Mouse (Mus musculus) urinary bladder, adult 18-20 months (tissue): ENCODE measurements at regions not wholly inside any gene's neighbourhood (a gene's known extent, or its start where the extent isn't known, plus 50 kb on each side); places are given as distances from the start of the nearest gene placed in this dataset.

Source experiments
- DNase-seq, 2 experiments: peaks; one replicate each; pipeline ENCODE4 v3.0.0; 2022; ENCODE audit warnings: low spot score in 2 of 2, mixed read lengths in 2 of 2

DNA sequence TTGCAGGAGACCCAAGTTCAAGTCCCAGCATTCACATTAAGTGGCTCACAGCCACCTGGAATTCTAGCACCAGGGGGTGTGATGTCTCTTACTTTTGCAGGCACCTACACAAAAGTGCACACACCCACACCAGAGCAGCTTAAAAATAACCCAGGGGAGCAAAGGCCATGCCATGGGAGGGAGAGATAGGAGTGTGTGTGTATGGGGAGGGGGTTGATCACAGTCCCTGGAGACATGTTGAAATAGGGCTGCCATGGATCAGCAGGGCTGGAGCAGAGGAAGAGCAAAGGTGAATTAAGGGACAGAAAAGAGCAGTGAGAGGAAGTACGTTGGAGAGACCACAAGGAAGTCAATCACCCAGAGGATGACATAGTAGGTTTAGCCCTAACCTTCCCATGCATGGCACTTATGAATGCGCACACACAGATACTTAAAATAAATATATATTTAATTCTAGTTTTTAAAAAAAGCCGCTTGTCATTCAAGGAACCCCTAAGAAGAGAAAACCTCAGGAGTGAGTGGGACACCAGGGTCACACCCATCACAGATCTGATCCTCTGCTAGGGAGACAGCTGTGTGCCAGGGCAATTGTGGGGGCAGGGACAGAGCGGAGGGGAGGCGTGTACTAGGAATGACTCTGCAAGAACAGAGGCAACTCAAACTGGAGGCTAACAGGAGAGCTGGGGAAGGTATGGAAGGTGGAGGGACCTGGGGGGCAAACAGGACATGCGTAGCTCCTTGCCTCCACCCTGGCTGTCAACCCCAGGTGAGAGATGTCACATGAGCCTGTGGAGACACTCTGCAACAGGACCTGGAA is 189.5 kb upstream of the Rybp start:
- no peak for DNase-seq

DNA sequence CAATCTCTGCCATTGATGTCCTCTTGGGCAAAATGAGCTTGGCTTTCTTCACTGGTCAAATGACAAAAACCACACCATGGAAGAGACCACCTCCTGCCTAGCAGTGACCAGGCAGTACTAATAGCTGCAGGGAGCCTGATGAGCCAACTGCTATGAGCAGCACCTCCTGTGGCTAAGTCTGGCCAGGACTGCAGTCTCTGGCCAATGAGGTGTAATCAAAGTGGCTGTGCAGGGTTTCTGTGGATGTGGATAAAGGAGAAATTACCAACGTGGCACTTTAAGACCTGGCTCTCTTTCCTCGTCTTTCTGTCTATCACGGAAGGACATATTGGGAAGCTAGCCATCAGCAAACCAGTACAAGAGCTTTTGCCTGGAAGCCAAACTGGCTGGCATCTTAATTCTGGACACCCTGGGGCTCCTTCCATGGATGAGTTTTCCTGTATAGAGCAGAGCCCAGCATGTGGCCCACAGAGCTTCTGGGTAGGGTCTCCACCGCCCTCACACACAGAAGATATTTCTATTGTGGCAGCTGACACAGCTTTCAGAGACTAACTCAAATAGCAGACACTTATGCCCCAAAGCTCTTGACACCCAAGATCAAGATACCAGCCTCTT is 188.2 kb upstream of the Rybp start:
- no peak for DNase-seq

DNA sequence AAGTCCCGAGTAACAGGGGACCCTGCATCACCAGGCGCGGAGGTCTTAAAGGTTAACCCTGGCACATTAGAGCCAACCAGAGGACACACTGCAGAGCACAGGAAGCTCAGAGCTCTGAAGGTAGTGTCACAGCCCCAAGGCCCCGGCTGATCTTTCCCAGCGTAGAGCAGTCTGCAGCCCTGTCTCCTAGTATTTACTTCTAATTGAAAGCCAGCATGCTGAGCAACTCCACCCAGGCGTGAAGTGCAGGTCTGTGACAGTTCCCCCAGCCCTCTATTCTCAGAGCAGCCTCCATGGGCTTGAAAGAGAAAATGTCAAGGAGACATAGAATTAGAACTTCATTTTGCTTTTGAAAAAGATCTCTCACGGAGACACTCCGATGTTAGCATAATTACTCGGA is 187.0 kb upstream of the Rybp start:
- no peak for DNase-seq

DNA sequence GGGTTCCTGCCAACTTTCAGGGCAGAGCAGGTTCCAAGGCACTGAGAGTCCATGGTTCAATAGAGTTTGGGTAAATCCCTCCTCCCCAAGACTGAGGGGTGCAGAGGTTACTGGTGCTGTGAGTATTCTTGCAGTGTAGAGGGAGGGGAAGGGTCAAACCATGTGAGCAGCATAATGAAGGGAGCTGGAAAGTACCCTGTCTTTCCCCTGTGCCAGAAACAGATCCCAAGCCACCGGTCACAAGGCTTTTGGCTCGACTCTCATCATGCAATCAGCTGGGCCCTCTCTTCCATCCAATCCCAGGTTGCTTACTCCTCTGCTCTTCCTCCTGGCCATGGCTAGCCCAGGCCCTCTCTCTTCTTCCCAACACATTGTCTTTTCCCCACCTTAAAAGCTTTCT is 182.8 kb upstream of the Rybp start:
- DNase-seq: no peak

DNA sequence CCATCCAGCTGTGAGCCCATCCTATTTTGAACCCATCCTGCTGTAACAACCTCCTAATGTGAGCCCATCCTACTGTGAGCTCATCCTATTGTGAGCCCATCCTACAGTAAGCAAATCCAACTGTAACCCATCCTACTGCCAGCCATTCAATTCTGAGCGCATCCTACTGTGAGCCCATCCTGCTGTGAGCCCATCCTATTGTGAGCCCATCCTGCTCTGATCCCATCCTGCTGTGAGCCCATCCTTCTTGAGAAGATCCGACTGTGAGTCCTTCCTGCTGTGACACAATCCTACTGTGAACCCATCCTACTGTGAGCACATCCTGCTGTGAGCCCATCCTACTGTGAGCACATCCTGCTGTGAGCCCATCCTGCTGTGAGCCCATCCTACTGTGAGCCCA is 175.5 kb upstream of the Rybp start:
- no peak for DNase-seq

DNA sequence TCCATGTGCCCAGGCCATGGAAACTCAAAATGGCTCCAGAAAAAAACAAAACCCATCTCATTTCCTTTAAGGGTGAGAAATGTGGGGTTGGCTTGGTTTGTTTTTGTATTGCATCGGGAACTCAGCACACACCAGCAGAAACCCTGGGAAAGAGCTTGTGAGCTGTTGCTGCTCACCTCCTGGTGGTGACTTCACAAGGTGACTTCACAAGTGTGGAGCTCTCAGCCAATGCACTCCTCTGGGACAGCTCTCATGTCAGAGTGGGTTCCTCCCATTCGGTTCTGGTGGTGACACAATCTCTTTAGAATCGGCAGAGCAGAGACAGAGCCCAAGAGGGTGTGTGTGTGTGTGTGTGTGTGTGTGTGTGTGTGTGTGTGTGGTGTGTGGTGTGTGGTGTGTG is 166.1 kb upstream of the Rybp start:
- DNase-seq: no peak

DNA sequence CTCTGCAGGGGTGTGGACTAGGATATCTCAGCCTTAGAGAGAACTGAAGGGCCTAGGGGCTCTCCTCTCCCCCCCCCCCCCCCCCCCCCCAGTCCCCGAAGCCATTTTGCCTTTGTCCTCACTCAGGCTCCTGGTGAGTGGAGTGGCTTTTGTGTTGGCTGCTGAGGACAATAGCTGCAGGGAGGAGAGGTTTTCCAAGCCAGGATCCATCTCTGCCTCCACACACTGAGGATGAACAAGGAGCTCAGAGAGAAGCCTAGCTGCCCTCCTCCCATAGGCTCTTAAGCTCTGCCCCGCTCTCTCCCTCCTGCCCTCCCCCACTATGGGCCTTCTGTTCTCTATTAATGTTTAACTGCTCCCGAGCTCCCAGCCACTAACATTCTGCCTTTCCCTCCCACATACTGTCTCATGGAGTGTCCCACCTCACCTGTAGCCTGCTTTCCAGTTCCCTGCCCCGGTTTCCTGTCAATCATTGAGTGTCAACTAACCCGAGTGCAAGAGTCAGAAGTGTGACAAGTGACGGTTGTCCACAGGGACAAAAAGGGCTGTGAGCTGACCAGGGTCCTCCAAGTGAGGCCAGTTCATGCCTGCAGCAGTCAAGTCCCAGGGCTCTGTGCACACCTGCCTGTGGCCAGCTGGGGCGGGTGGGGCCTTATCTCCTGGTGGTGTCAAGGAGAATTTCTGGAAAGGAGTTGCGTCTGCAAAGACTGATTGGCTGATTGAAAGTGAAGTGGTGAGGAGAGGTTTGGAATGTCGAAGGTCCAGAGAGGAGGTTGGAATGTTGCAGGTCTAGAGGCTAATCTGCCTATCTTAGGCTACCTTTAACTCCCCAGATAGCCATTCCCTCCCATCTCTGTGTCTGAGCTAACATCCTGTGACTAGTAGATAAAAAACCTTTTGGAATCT is 165.1 kb upstream of the Rybp start:
- DNase-seq: no peak

DNA sequence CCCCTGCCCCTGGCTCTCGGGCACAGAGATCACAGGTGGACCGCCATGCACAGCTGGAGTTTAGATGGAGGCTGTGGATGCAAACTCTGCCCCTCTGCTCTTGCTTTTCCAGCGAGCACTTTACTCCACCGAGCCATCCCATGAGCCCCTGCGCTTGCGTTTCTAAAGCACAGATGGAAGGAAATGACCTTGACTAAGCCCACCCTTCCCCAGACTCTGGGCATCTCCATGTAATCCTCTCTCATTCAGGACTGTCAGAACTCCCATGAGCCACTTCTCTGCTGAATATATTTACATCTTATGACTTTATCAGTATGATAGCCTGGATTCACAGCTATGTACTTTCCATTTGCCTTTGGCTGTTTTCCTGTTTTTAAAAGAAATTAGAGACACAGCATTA is 162.8 kb upstream of the Rybp start:
- no peak for DNase-seq

DNA sequence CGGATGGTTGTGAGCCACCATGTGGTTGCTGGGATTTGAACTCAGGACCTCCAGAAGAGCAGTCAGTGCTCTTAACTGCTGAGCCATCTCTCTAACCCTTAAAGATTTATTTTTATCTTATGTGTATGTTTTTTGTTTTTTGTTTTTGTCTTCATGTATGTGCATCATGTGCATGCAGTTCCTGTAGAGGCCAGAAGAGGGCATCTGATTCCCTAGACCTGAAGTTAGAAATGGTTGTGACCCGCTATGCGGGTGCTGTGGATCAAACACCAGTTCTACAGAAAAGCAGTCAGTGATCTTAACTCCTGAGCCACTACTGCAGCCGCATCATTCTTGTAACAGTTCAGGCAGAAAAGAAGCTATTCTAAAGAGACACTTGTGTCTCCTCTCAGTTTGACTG is 161.8 kb upstream of the Rybp start:
- no peak for DNase-seq

DNA sequence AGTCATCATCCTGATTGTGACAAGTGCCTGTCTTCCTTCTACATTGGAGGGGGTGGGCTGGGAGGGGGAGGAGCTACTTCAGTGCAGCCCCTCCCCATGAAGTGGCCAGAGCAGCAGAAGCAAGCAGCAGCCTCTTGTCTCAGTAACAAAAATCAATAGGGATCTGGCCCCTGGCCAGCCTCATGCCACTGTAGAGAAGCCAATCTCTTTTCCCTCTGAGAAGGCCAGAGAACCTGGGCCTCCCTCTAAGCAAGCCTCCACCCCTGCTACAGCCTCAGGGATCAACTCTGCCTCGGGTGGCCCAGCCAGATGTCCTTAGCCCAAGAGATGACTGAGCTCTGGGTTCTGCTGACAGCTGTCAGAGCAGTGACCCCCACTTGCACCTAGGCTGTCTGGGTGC is 159.9 kb upstream of the Rybp start:
- no peak for DNase-seq

DNA sequence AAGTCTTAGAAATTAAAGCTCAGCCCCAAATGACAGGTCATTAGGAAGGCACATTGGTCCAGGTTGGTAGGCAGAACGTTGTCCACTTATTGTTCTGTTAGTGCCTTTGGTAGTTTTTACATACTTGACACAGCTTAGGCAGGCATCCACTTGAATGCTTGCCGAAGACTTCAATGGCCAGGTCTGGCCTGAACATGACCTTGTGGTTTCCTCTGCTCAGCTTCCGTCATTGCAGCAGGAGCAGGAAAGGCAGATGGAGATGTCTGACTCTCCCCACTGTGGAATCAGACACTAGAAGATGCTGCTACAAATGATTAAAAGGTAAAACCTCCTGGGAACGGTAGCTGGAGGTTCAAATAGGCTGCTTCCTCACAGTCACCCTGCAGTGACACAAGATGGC is 159.5 kb upstream of the Rybp start:
- DNase-seq: no peak

DNA sequence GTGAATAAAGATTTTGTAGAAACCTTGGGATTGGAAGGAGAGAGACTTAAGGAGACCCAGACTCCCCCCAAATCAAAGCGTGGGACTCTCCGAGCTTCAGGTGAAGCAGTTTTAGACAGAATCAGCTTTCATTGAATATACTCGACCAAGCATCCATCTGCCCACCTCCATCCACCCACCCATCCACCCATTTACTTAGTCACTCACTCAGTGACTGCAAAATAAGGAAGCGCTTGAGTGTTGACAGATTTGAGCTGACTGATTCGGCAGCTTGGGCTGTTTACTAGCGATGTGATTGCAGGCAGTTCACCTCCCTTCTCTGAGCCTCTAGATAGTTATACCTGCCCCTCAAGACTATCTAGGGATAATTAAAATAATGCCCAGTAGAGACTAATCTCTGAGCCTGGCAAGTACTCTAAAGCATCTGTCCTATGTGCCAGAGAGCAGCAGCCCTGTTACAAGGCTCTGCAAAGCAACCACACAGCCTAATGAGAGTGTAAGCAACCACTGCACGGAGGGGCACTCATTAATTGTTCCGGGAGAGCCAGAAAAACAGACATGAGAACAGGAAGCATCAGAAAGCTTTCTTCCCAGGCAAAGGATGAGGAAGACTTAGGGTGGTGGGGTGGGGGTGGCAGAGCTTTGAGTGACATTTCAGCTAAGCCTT is 151.9 kb upstream of the Rybp start:
- no peak for DNase-seq

DNA sequence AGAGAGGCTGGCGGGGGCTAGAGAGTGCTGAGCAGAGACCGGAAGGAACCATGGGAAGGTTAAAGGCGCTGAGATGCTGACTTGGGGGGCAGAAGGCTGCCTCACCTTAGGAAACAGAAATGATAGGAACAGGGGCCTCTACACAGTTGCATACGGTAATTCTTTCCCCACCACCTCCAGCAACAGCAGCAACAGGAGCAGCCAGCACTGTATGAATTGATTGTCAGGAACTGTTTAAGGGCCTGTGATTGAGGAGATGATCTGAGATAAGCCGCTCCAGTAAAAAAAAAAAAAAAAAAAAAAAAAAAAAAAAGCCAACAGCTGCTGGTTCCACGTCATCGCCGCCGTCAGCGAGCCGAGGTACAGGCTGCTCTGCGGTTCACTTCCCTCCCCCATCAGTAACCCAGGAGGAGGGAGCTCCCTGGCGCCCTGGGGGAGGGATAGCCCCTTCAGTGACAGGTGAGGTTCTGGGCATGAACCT is 151.3 kb upstream of the Rybp start:
- no peak for DNase-seq

DNA sequence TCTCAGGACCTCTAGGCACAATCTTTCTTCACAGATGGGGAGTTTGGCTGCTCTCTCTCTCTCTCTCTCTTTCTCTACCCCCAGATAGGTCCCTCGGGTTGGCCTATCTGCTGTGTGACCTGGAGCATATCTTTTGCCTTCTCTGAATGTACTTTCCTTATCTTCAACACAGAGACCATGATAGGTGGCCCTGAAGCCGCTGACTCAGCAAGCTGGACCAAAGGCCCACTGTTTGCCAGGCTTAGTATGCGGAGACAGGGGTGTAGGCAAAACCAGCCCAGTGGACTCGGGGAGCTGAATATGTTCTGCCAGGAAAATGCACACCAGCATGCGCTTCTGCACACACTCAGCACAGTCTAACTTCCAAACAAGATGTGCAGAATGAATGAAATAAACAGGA is 150.7 kb upstream of the Rybp start:
- DNase-seq: no peak

DNA sequence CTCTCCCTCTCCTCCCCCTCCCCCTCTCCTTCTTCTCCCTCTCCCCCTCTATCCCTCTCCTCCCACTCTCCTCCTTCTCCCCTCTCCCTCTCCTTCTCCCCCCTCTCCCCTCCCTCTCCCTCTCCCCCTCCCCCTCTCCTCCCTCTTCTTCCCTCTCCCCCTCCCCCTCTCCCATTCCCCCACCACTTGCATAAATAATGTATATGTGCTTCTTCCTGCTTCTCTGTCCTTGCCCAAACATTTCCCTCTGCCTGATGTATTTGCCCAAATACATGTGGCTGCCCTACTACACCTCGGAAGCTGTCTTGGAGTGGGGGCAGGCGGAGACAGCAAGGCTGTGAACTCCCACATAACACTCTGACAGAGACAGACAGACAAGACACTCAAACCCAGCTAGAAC is 149.2 kb upstream of the Rybp start:
- DNase-seq: no peak

DNA sequence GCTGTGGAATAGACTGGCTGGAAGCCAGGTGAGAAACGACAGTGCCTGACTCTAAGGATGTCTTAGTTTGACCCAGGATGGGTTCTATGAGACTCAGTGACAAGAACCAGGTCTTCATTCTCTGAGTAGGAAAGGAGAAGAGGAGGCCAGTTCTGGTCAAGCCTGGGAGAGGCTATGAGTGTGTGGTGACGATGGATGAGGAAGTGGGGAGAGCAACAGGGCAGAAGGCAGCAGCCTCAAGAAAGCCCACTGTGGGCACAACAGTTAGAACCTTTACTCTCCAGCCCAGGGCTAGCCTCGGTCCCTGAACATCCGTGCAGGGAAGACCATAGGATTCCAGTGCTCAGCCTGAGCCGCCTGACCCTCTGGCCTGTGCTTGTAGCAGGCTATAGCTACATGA is 147.9 kb upstream of the Rybp start:
- no peak for DNase-seq

DNA sequence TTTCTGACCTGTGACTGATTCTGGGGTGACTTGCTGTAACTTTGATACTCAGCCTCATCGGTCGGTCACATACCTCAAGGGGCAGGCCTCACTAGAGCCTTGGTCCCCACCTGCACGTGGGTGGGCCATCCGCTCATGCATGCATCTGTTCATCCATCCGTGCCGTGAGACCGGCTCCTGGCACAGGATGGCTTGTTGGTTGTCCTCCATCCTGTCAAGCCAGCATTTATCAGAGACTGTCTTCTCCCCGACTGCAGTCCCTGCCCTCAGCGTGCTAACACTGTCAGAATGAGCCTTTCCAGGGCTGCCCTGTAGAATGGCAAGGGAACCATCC is 146.2 kb upstream of the Rybp start:
- no peak for DNase-seq

DNA sequence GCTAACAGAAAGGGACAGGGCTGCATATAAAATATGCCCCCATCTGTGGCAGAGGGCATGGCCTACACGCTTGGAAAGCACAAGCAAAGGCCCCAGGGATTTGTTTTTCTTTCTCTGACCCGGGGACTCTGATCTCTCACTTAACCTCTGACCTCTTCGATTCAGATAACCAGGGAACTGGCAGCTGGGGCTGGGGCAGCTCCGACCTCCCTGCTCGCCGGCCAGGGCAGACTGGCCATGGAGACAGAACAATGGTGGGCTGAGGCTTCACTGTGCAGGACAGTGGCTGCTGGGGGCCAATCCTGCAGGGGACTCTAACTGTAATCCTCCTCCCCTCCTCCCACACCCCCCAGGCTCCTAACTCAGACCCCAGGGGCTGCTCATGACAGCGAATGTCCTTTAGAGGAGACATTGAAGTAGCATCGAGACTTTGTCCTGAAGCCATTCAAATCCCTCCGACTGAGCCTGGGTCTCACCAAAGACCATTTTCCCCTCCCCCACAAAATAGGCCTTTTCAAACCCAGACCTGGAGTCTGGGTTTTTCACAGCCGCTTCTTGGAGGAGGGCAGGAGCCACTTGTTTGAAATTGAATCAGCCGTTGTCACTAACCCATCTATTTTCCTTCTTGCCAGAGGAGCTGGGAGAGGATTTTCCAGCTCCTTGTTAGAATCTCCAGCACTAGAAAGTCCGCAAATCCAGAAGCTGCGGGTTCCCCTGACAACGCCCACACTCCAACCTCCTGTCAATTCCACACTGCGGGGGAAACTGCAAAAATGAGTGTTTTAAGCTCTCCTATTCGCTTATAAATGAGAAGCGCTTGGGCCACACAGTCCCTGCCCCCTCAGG is 145.6 kb upstream of the Rybp start:
- DNase-seq: no peak

DNA sequence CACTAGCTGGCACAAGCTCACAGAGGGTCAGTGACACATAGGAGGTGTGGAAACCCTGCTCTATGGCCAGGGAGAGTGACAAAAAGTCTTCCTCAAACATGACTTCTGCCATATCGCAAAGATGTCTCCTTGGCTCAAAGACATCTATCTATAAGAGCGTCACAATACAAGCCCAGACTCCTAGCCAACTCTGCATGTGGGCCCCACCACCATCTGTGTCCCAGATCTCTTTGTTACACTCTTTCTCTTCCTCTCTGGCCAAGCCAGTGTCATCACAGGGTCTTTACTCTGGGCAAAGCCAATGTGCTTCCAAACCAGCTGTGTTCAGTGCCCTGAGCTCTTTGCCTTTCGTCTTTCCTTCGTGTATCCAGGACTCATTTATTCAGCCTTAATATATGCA is 143.0 kb upstream of the Rybp start:
- no peak for DNase-seq

DNA sequence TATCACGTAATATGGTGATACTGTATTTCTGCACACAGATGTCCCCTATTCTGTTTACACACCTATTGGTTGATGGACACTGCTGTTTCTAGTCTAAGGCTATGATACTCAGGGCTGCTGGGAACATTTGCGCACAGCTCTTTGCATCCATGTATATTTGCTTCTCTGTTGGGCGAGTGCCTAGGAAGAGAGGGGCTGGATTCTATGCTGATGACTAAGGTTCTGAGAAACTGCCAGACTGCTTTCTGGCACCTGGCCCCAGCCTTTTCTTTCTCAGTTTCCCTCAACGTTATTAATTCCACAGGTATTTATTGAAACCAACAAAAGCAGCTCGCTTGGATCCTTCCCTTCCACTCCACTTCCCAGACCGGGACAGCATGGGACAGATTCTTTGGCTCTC is 142.2 kb upstream of the Rybp start:
- peak in 1 of 2 experiments; percentile 10 for DNase-seq

DNA sequence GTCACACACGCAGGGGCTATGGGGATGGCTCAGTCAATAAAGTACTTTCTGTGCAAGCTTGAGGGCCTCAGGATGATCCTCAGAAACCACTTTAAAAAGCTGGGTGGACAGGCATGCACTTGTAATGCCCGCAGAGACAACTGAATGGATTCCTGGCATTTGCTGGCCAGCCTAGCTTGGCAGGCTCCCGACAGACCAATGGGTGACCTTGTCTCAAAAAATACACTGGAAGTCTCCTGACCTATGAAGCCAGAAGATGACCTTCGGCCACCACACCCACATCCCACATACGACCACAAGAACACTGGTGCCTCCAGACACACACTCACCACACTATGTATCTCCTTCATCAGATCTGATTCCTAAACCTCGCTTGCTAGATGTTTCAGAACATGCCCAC is 141.5 kb upstream of the Rybp start:
- no peak for DNase-seq
